Mouse (Mus musculus) lung, postnatal 10 days (tissue): ENCODE measurements at regions not wholly inside any gene's neighbourhood (a gene's known extent, or its start where the extent isn't known, plus 50 kb on each side); places are given as distances from the start of the nearest gene placed in this dataset.

ENCODE experiments used
- DNase-seq: peaks from one replicate; pipeline ENCODE4 v3.0.0; 2021

GRCm38 (mm10) chrX:103904038-103904696 lies 76.9 kb downstream of the Rlim start:
- DNase-seq = no peak

- DNase-seq = peak; percentile 3
These were observed 57.6 kb upstream of the Slc16a2 start for GRCm38 (mm10) chrX:103879329-103879935.
